Mouse (Mus musculus) lung, postnatal 0 days (tissue): ENCODE results near the gene Cyb5r1.
"Not testable (repeated sequence)": the region's sequence is repeated elsewhere in the genome, so short reads cannot be mapped to it uniquely, and the experiment has no call there.

Experiments used
- CTCF ChIP-seq: IDR thresholded peaks from 2 replicates; pipeline ENCODE4 v1.5.1; 2016; ENCODE audit warnings: antibody characterized with exemption, mild to moderate bottlenecking
- EP300 ChIP-seq: IDR thresholded peaks from 2 replicates; pipeline ENCODE4 v1.6.1; 2016; ENCODE audit warnings: antibody characterized with exemption, mild to moderate bottlenecking, control low read depth

- TF ChIP-seq CTCF, EP300: not testable (repeated sequence)
Measured at GRCm38 (mm10) chr1:134448537-134448936, 43.2 kb downstream of the Cyb5r1 start.
